Mouse (Mus musculus) left cerebral cortex, adult 18-20 months (tissue): ENCODE measurements around the gene Gucd1. TPM values are rescaled to one million over a fixed set of nuclear protein-coding genes. Genes with fewer than 3 reads are reported as not detected.
"Not testable (repeated sequence)": the region's sequence is repeated elsewhere in the genome, so short reads cannot be mapped to it uniquely, and the experiment has no call there.

ENCODE experiments used
- DNase-seq, 2 experiments: peaks; one replicate each; pipeline ENCODE4 v3.0.0; 2021 to 2022; ENCODE audit warnings: low spot score in 2 of 2, mixed read lengths in 1 of 2
- total RNA-seq, 2 experiments: library from RNA; stranded (reverse); gene quantifications; 2 replicates each; pipeline ENCODE4 v1.2.3; 2021

The Gucd1 gene
- total RNA-seq, 2 experiments from 2014 or later, result 15.3 to 15.9 TPM

DNA sequence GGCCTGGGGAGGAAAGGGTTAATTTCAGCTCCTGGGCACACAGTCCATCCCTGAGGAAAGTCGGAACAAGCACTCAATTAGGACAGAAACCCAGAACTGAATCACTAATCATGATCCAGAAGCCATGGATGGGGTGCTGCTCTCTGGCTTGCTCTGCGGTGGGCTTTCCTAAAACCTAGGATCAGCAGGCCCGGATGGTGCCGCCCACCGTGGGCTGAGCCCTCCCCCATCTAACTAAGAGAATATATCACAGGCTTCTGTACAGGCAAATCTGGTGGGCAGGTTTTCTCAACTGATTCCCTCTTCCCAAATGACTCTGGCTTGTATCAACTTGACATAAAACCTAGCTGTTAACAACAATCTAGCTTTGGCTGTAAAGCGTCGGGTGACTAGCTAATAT, 30.1 kb upstream of the Gucd1 start:
- DNase-seq, result no peak

GRCm38 (mm10) chr10:75536123-75536522, 18.4 kb upstream of the Gucd1 start:
- no peak for DNase-seq

GRCm38 (mm10) chr10:75535423-75535822, 17.7 kb upstream of the Gucd1 start:
- DNase-seq, result no peak

- no peak for DNase-seq
Observed at GRCm38 (mm10) chr10:75534934-75535333, 17.2 kb upstream of the Gucd1 start.

DNA sequence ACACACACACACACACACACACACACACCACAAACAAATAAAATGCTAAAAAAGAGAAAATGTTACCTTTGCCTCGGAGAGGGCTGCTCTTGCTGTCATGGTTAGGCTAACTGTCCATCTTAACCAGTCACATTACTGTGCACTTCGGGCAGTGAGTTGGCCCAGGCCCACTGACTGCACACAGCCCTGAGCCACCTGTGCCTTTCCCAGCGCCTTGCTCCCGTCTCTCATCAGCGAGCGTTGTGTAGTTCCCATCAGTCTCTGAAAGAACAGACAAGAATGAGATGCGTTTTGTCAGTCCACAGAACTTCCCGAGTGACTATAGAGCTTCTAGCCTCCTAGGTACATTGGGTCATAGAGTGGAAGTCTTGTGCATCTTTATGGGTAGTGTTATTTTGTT, 16.4 kb upstream of the Gucd1 start:
- DNase-seq, result no peak

DNA sequence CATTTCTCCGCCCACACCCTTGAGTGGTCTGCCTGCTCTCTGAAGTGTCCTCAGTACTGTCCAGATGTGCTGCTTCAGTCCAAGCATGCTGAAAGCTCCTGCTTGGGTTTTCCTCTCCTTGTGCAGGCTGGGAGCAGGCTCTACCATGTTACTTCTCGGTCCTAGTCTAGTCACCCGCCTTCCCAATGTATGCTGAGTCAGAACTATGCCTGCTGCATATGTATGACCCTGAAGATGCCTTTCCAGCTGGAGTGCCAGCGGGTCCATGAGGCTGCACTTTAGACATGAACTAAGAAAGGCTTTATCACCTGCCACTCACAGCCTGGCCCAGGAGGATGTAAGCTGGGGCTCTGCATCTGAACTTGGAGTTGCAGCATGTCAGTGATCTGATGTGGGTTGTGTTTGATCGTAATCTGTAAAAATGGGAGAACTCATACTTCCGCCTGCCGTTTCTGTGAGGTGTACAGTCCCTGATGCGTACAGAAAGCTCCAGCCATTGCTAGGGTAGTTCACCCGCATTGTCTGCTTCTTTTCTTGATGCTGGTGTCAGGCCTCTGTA, 13.8 kb upstream of the Gucd1 start:
- DNase-seq, result no peak

- no peak for DNase-seq
Observed at GRCm38 (mm10) chr10:75530322-75530721, 12.6 kb upstream of the Gucd1 start.

DNA sequence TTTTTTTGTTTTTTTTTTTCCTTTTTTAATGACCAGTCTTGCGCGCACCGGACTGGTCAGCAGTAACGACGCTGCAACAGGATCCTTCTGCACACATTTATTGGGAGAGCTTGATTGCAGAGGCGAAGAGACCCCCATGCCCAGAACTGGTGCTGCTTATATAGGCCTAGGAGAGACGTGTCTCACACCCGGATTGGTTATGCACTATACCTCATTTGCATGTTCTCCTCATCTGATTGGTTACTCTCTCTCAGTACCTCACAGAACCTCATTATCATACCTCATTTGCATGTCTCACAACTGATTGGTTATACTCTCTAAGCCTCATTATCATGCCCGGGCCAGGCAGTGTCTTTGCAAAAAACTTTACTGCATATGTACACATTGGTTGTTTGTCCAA, 7.7 kb upstream of the Gucd1 start:
- DNase-seq, result not testable (repeated sequence)

- DNase-seq, result no peak
Observed at GRCm38 (mm10) chr10:75521643-75522042, 3.9 kb upstream of the Gucd1 start.

DNA sequence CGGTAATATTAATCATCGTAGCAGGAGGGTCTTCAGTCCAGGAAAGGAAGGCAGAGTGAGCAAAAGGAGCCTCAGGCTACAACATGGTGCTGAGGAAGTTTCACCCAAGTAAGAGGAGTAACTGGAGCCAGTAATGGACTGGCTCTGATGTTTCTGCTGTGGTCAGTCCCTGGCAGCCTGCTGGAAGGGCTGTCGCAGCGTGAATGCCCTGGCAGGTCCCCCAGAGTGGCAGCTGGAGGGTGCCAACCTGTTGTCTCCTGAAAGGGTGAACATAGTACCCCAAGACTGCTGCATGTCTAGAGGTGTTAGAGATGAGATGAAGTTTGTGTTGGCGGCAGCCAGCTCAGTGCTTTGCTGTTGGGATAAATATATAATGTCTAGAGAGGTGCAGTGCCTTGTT, 2.8 kb upstream of the Gucd1 start:
- DNase-seq, result no peak

- DNase-seq, result peak; percentile 87 to 90
Observed at GRCm38 (mm10) chr10:75517073-75517757, 557 bp downstream of the Gucd1 start, which contains the start of gene Snrpd3. TSS of gene Snrpd3 (plus strand) at chr10:75517551.

DNA sequence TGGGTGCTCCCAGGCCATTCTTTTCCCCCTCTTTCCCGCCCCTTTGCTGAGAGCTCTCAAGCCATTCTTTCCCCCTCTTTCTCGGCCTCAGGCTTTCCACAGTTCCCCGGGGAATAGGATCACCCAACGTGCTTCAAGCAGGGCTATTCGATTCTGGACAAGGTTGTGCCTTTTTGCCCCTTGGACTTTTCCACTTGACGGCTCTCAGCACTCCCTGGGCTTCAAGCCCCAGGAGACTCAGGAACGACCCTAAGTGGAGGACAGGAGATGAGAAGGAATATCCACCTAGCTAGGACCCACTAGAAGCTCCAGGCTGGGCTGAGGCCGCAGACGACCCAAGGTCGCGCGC, 1.1 kb downstream of the Gucd1 start:
- DNase-seq, result no peak

- no peak for DNase-seq
Observed at GRCm38 (mm10) chr10:75516038-75516723, 1.6 kb downstream of the Gucd1 start.

- no peak for DNase-seq
Observed at GRCm38 (mm10) chr10:75515216-75516037, 2.3 kb downstream of the Gucd1 start.

DNA sequence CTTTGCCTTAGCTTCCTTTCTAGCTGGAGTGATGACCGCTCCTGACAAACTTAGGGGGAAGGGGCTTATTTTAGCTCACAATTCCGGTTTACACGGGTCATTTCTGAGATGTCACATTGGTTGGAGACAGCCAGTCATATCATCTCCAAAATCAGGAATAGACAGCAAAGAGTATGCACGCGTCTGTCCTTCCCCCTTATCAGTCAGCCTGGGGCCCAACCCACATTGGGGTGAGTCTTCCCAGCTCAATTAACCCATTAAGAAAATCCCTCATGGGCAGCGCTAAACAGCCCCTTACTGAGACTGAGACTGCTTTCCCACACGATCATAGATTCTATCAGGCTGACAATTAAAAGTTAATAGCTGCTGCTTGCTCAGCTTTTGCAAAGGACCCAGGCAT, 3.4 kb downstream of the Gucd1 start:
- DNase-seq, result no peak

GRCm38 (mm10) chr10:75513306-75514067, 4.3 kb downstream of the Gucd1 start:
- DNase-seq, result no peak

GRCm38 (mm10) chr10:75512796-75513195, 5.0 kb downstream of the Gucd1 start:
- DNase-seq, result no peak

- DNase-seq, result no peak
Observed at GRCm38 (mm10) chr10:75511897-75512296, 5.9 kb downstream of the Gucd1 start.

DNA sequence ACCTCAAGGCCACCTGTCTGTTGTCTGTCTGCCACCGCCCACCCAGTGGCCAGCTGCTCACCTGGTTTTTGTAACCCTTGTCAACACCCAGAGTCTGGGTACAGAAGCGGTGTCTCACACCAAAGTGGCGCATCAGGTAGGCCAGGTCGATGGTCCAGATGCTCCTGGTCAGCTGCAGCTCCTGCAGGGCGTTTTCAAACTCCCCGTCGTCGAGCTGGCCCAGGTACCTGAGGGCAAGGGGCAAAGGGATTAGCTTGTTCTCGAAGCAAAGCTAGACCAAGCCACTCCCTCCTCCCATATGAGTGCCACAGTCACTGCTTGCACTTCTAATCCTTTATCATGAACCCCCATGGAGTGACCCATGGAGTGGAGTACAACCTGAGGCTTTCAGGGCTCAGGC, 6.7 kb downstream of the Gucd1 start:
- no peak for DNase-seq

- no peak for DNase-seq
Observed at GRCm38 (mm10) chr10:75510446-75510845, 7.3 kb downstream of the Gucd1 start.

DNA sequence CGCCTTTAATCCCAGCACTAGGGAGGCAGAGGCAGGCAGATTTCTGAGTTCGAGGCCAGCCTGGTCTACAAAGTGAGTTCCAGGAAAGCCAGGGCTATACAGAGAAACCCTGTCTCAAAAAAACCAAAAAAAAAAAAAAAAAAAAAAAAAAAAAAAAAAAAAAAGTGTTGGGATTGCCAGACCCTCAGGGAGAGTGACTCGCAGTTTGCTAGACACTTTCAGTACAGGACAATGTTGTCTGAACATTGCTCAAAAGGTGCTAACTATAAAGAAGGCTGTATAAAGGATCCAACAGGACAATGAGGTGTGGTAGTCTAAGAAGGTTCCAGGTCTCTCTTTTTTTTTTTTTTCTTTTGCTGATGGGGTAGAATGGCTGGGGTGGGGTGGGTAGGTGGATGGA, 11.8 kb downstream of the Gucd1 start:
- DNase-seq, result not testable (repeated sequence)
